Mouse (Mus musculus): ENCODE measurements around the gene Hipk2. TPM values are rescaled to one million over a fixed set of nuclear protein-coding genes. Genes with fewer than 3 reads are reported as not detected.

Hipk2 gene
- polyA plus RNA-seq, 1 experiment from 2014 or later: 33.7 TPM

GRCm38 (mm10) chr6:38730169-38731146 is 145.5 kb downstream of the Hipk2 start:
- Histone ChIP-seq H3K9ac (no peak overlapping the region), H3K27ac (peak overlapping the region; percentile 85), H3K27me3 (no peaks in the 10 kb centered on the region), H3K9me3 (replicated peaks) (no peaks in the 10 kb centered on the region), H3K4me3 (no peak overlapping the region), H3K4me2 (no peak overlapping the region), H3K36me3 (ENCODE audit: poor library complexity, severe bottlenecking) (peaks cover 67% of the 10 kb centered on the region), H3K4me1 (peaks cover 12% of the 10 kb centered on the region)
- 73% methylated on average over 15 of the region's 15 CpGs for WGBS
- ATAC-seq: peak; percentile 80

GRCm38 (mm10) chr6:38725515-38725914 is 150.4 kb downstream of the Hipk2 start:
- 98% methylated on average over 3 of the region's 3 CpGs for WGBS
- Histone ChIP-seq H3K9ac (no peak overlapping the region), H3K27me3 (no peaks in the 10 kb centered on the region), H3K4me3 (no peak overlapping the region), H3K27ac (no peak overlapping the region), H3K9me3 (replicated peaks) (no peaks in the 10 kb centered on the region), H3K36me3 (ENCODE audit: poor library complexity, severe bottlenecking) (peaks cover 42% of the 10 kb centered on the region), H3K4me1 (peaks cover 8% of the 10 kb centered on the region), H3K4me2 (no peak overlapping the region)
- no peak for ATAC-seq

- no peaks in the 10 kb centered on the region for H3K27me3 ChIP-seq
- ATAC-seq: no peak
- H3K36me3 ChIP-seq (ENCODE audit: poor library complexity, severe bottlenecking): peaks cover 54% of the 10 kb centered on the region
- H3K9me3 ChIP-seq (replicated peaks): no peaks in the 10 kb centered on the region
- no peak overlapping the region for H3K4me2 ChIP-seq
- no peaks in the 10 kb centered on the region for H3K4me1 ChIP-seq
- H3K9ac ChIP-seq: no peak overlapping the region
- WGBS: 90% methylated on average over 1 of the region's 1 CpGs
- no peak overlapping the region for H3K4me3 ChIP-seq
- no peak overlapping the region for H3K27ac ChIP-seq
Observed at GRCm38 (mm10) chr6:38721361-38721760, 154.6 kb downstream of the Hipk2 start.

- H3K4me2 ChIP-seq: no peak overlapping the region
- no peaks in the 10 kb centered on the region for H3K9me3 ChIP-seq (replicated peaks)
- 0 out of 2 replicates have a peak, but pooled peaks have one; percentile 21 for ATAC-seq
- WGBS: 38% methylated on average over 6 of the region's 6 CpGs
- no peak overlapping the region for H3K27ac ChIP-seq
- H3K27me3 ChIP-seq: no peaks in the 10 kb centered on the region
- H3K4me1 ChIP-seq: no peaks in the 10 kb centered on the region
- H3K36me3 ChIP-seq (ENCODE audit: poor library complexity, severe bottlenecking): peaks cover 75% of the 10 kb centered on the region
- H3K9ac ChIP-seq: no peak overlapping the region
- H3K4me3 ChIP-seq: no peak overlapping the region
Observed at GRCm38 (mm10) chr6:38719229-38719628, 156.7 kb downstream of the Hipk2 start.

GRCm38 (mm10) chr6:38718625-38719024 is 157.3 kb downstream of the Hipk2 start:
- peaks cover 81% of the 10 kb centered on the region for H3K36me3 ChIP-seq (ENCODE audit: poor library complexity, severe bottlenecking)
- H3K27ac ChIP-seq: no peak overlapping the region
- no peak overlapping the region for H3K4me3 ChIP-seq
- H3K4me1 ChIP-seq: no peaks in the 10 kb centered on the region
- no peaks in the 10 kb centered on the region for H3K9me3 ChIP-seq (replicated peaks)
- H3K4me2 ChIP-seq: no peak overlapping the region
- 85% methylated on average over 7 of the region's 7 CpGs for WGBS
- H3K27me3 ChIP-seq: no peaks in the 10 kb centered on the region
- no peak overlapping the region for H3K9ac ChIP-seq
- no peak for ATAC-seq

GRCm38 (mm10) chr6:38715881-38716280 is 160.1 kb downstream of the Hipk2 start:
- Histone ChIP-seq H3K9ac (no peak overlapping the region), H3K4me3 (no peak overlapping the region), H3K4me1 (no peaks in the 10 kb centered on the region), H3K36me3 (ENCODE audit: poor library complexity, severe bottlenecking) (peaks cover 90% of the 10 kb centered on the region), H3K4me2 (no peak overlapping the region), H3K9me3 (replicated peaks) (no peaks in the 10 kb centered on the region), H3K27ac (no peak overlapping the region), H3K27me3 (no peaks in the 10 kb centered on the region)
- WGBS: 96% methylated on average over 16 of the region's 16 CpGs
- no peak for ATAC-seq

- Histone ChIP-seq H3K9me3 (replicated peaks) (no peaks in the 10 kb centered on the region), H3K27ac (no peak overlapping the region), H3K36me3 (ENCODE audit: poor library complexity, severe bottlenecking) (peaks cover 93% of the 10 kb centered on the region), H3K4me2 (no peak overlapping the region), H3K4me3 (no peak overlapping the region), H3K27me3 (no peaks in the 10 kb centered on the region), H3K9ac (no peak overlapping the region), H3K4me1 (no peaks in the 10 kb centered on the region)
- ATAC-seq: no peak
- WGBS: 93% methylated on average over 19 of the region's 19 CpGs
Observed at GRCm38 (mm10) chr6:38713957-38714898, 161.7 kb downstream of the Hipk2 start.

- no peak for ATAC-seq
Observed at GRCm38 (mm10) chr6:38710449-38710848, 165.5 kb downstream of the Hipk2 start.

GRCm38 (mm10) chr6:38704264-38704984 is 171.5 kb downstream of the Hipk2 start:
- Histone ChIP-seq H3K36me3 (ENCODE audit: poor library complexity, severe bottlenecking) (peaks cover 73% of the 10 kb centered on the region), H3K27ac (no peak overlapping the region), H3K27me3 (no peaks in the 10 kb centered on the region), H3K9me3 (replicated peaks) (no peaks in the 10 kb centered on the region), H3K4me1 (no peaks in the 10 kb centered on the region), H3K4me3 (no peak overlapping the region), H3K9ac (no peak overlapping the region), H3K4me2 (no peak overlapping the region)
- ATAC-seq: no peak
- WGBS: 91% methylated on average over 7 of the region's 7 CpGs

More at GRCm38 (mm10) chr6:38710449-38710848, 165.5 kb downstream of the Hipk2 start:
- WGBS: 94% methylated on average over 3 of the region's 3 CpGs
- H3K4me2 ChIP-seq: no peak overlapping the region
- H3K27me3 ChIP-seq: no peaks in the 10 kb centered on the region
- no peak overlapping the region for H3K27ac ChIP-seq
- no peaks in the 10 kb centered on the region for H3K9me3 ChIP-seq (replicated peaks)
- peaks cover 75% of the 10 kb centered on the region for H3K36me3 ChIP-seq (ENCODE audit: poor library complexity, severe bottlenecking)
- no peak overlapping the region for H3K4me3 ChIP-seq
- no peak overlapping the region for H3K9ac ChIP-seq
- no peaks in the 10 kb centered on the region for H3K4me1 ChIP-seq

- WGBS: 94% methylated on average over 6 of the region's 6 CpGs
Observed at GRCm38 (mm10) chr6:38703526-38703925, 172.4 kb downstream of the Hipk2 start.

GRCm38 (mm10) chr6:38702810-38703399 is 173.1 kb downstream of the Hipk2 start:
- H3K27ac ChIP-seq: no peak overlapping the region
- H3K9ac ChIP-seq: no peak overlapping the region
- no peaks in the 10 kb centered on the region for H3K9me3 ChIP-seq (replicated peaks)
- 77% methylated on average over 6 of the region's 6 CpGs for WGBS
- peaks cover 79% of the 10 kb centered on the region for H3K36me3 ChIP-seq (ENCODE audit: poor library complexity, severe bottlenecking)
- H3K4me3 ChIP-seq: no peak overlapping the region
- H3K4me2 ChIP-seq: no peak overlapping the region
- ATAC-seq: no peak
- H3K27me3 ChIP-seq: no peaks in the 10 kb centered on the region
- H3K4me1 ChIP-seq: no peaks in the 10 kb centered on the region

More at GRCm38 (mm10) chr6:38703526-38703925, 172.4 kb downstream of the Hipk2 start:
- ATAC-seq: no peak
- H3K36me3 ChIP-seq (ENCODE audit: poor library complexity, severe bottlenecking): peaks cover 74% of the 10 kb centered on the region
- no peak overlapping the region for H3K27ac ChIP-seq
- no peaks in the 10 kb centered on the region for H3K4me1 ChIP-seq
- H3K9ac ChIP-seq: no peak overlapping the region
- no peak overlapping the region for H3K4me3 ChIP-seq
- H3K9me3 ChIP-seq (replicated peaks): no peaks in the 10 kb centered on the region
- no peaks in the 10 kb centered on the region for H3K27me3 ChIP-seq
- H3K4me2 ChIP-seq: no peak overlapping the region
